Mouse (Mus musculus): ENCODE data around the gene Flrt1. TPM values are rescaled to one million over a fixed set of nuclear protein-coding genes. Genes with fewer than 3 reads are reported as not detected.

Gene Flrt1
- polyA plus RNA-seq, 1 experiment from 2014 or later, result 9.5 TPM

DNA sequence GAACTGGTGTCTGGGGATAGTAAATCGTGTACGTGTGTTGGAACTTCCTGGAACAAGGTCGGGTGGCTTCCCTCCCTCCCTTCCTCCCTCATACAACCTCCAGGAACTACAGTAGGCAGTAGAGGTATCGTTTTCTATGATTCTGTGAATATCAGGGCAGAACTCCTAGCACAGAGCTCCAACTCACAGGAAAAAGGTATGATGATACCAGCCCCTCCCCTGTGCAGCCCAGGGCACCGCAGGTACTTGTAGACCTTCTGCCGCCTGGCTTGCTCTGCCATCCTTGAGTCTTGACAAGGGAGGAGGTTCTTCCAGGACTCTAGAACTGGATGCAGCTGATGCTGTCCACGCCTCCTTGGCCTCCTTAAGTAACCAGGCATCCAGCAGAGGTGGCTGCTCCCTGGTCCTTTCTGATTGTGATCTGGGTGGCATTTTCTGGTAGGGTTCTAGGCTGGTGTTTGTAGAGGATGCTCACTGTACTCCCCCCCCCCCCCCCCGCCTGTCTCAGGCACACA, 38.6 kb downstream of the Flrt1 start:
- Histone ChIP-seq H3K9ac (ENCODE audit: low read length) (peak overlapping the region; percentile 10; the same call in 1 of the 2 replicates), H3K4me1 (ENCODE audit: control insufficient read depth, insufficient read depth, low read length) (peaks cover 47% of the 10 kb centered on the region), H3K27ac (ENCODE audit: low read depth, low read length) (peak overlapping the region; percentile 74; the same call in 1 of the 2 replicates), H3K36me3 (ENCODE audit: control insufficient read depth, insufficient read depth, low read length) (no peaks in the 10 kb centered on the region), H3K9me3 (replicated peaks; ENCODE audit: control insufficient read depth, low read length) (no peaks in the 10 kb centered on the region), H3K4me2 (ENCODE audit: low read length) (0 out of 2 replicates have a peak overlapping the region, but pooled peaks have one; percentile 7), H3K4me3 (ENCODE audit: low read depth, low read length) (no peak overlapping the region), H3K27me3 (replicated peaks; ENCODE audit: control insufficient read depth, insufficient read depth, low read length) (no peaks in the 10 kb centered on the region)
- WGBS, result 54% methylated on average over 8 of the region's 8 CpGs
- ATAC-seq (no peak), DNase-seq (ENCODE audit: low spot score) (no peak)

DNA sequence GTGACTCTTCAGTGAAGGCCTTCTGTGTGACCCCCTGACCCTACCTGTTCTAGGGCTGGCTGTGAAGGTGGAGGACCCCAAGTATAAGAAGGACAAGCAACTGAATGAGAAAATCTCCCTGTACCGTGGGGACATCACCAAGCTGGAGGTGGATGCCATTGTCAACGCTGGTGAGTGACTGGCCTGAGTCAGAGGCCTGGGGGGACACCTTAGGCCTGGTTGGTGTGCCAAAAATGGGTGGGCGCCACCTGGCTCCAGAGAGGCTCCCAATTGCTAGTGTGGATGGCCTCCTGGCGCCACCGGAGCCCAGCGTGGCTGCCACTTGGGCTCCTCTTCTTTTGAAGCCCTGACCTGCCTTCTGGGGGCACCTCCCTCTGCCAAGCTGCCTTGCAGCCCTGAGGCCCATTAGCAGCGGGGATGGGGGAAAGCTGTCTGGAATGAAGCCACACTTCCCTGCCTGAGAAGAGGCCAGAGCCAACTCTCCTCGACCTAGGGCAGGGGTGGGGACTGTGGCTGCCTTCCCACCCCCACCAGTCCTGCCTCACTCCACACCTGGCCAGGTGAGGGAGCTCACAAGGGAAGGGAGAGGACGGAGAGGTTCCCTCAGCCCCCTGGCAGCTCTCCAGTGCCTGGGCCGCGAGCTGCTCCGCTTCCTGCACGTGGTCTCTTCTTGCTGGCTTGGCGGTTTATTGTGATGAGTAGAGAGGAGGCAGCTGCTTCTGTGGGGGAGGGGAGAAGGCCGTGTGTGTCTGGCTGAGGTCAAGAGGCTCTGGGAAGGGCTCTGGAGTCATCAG, 39.3 kb downstream of the Flrt1 start:
- Histone ChIP-seq H3K27ac (ENCODE audit: low read depth, low read length) (peak overlapping the region; percentile 74), H3K4me2 (ENCODE audit: low read length) (0 out of 2 replicates have a peak overlapping the region, but pooled peaks have one; percentile 7), H3K9me3 (replicated peaks; ENCODE audit: control insufficient read depth, low read length) (no peaks in the 10 kb centered on the region), H3K27me3 (replicated peaks; ENCODE audit: control insufficient read depth, insufficient read depth, low read length) (no peaks in the 10 kb centered on the region), H3K4me3 (ENCODE audit: low read depth, low read length) (no peak overlapping the region), H3K9ac (ENCODE audit: low read length) (peak overlapping the region; percentile 32; the same call in 1 of the 2 replicates), H3K36me3 (ENCODE audit: control insufficient read depth, insufficient read depth, low read length) (no peaks in the 10 kb centered on the region), H3K4me1 (ENCODE audit: control insufficient read depth, insufficient read depth, low read length) (peaks cover 47% of the 10 kb centered on the region)
- 25% methylated on average over 15 of the region's 15 CpGs for WGBS
- DNase-seq (ENCODE audit: low spot score) (peak; percentile 70), ATAC-seq (no peak)

DNA sequence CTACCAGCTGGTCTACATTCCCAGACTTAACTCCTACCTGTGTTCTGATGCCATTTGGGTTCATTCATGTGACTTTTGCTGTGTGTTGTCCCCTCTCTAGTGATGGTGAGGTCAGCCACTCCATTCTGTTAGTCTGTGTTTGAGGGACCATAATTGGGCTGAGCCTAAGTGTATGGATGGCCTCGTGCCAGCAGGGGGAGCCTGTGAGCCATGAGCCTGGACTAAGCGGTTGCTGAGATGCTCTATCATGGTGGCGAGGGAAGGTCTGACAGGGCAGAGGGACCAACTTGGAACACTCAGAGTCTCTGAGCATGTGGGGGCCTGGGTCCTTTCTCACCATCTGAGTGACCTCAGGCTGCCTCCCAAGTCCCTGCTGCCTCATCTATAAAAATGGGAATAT, 41.0 kb downstream of the Flrt1 start:
- no peaks in the 10 kb centered on the region for H3K36me3 ChIP-seq (ENCODE audit: control insufficient read depth, insufficient read depth, low read length)
- DNase-seq (ENCODE audit: low spot score), result peak; percentile 90
- peaks cover 32% of the 10 kb centered on the region for H3K4me1 ChIP-seq (ENCODE audit: control insufficient read depth, insufficient read depth, low read length)
- H3K4me3 ChIP-seq (ENCODE audit: low read depth, low read length), result no peak overlapping the region
- no peaks in the 10 kb centered on the region for H3K27me3 ChIP-seq (replicated peaks; ENCODE audit: control insufficient read depth, insufficient read depth, low read length)
- H3K27ac ChIP-seq (ENCODE audit: low read depth, low read length), result no peak overlapping the region
- 5% methylated on average over 3 of the region's 3 CpGs for WGBS
- peak; percentile 60 for ATAC-seq
- H3K4me2 ChIP-seq (ENCODE audit: low read length), result no peak overlapping the region
- H3K9me3 ChIP-seq (replicated peaks; ENCODE audit: control insufficient read depth, low read length), result no peaks in the 10 kb centered on the region
- no peak overlapping the region for H3K9ac ChIP-seq (ENCODE audit: low read length)

DNA sequence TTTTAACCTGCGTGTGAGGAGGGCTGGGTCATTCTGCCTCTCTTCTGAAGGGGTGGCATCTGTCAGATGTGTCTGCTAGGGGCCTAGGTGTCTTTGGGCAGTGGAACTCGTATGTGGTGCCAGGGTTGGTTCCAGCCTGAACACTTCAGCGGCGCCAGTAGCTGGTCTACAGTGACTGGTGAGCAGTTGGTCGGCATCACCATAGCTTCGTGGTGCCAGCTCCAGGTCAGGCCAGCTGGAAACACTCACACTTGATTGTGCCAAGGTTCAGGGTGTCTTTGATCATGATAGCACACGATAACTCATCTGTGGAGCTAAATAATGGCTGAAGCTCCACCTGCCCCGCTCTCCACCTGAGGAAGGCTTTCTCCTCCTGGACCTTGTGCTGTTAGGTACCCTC, 42.6 kb downstream of the Flrt1 start:
- DNase-seq (ENCODE audit: low spot score) (no peak), ATAC-seq (no peak)
- H3K9ac ChIP-seq (ENCODE audit: low read length), result no peak overlapping the region
- H3K27me3 ChIP-seq (replicated peaks; ENCODE audit: control insufficient read depth, insufficient read depth, low read length), result no peaks in the 10 kb centered on the region
- no peak overlapping the region for H3K4me3 ChIP-seq (ENCODE audit: low read depth, low read length)
- no peak overlapping the region for H3K27ac ChIP-seq (ENCODE audit: low read depth, low read length)
- 93% methylated on average over 8 of the region's 8 CpGs for WGBS
- H3K36me3 ChIP-seq (ENCODE audit: control insufficient read depth, insufficient read depth, low read length), result no peaks in the 10 kb centered on the region
- H3K4me2 ChIP-seq (ENCODE audit: low read length), result no peak overlapping the region
- peaks cover 18% of the 10 kb centered on the region for H3K4me1 ChIP-seq (ENCODE audit: control insufficient read depth, insufficient read depth, low read length)
- H3K9me3 ChIP-seq (replicated peaks; ENCODE audit: control insufficient read depth, low read length), result no peaks in the 10 kb centered on the region

DNA sequence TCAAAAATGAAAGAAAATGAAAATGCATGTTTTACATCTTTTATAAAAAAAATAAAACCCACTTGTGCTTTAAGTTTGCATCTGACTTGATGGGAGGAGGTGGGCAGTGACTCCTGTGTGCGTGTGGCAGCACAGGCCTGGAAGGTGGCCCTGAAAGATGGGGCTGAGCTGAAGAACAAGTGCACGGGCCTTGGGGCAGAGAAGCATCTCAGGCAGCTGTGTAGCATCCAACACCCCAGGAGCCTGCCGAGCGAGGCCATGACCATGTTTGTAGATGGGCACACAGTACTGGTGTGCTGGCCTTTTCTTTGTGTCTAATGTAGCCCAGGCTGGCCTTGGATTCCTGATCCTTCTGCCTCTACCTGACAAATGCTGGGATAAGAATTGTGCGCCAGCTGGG, 43.4 kb downstream of the Flrt1 start:
- H3K36me3 ChIP-seq (ENCODE audit: control insufficient read depth, insufficient read depth, low read length), result no peaks in the 10 kb centered on the region
- 86% methylated on average over 5 of the region's 5 CpGs for WGBS
- DNase-seq (ENCODE audit: low spot score) (no peak), ATAC-seq (no peak)
- no peak overlapping the region for H3K9ac ChIP-seq (ENCODE audit: low read length)
- H3K9me3 ChIP-seq (replicated peaks; ENCODE audit: control insufficient read depth, low read length), result no peaks in the 10 kb centered on the region
- no peak overlapping the region for H3K4me2 ChIP-seq (ENCODE audit: low read length)
- peaks cover 20% of the 10 kb centered on the region for H3K4me1 ChIP-seq (ENCODE audit: control insufficient read depth, insufficient read depth, low read length)
- H3K27me3 ChIP-seq (replicated peaks; ENCODE audit: control insufficient read depth, insufficient read depth, low read length), result no peaks in the 10 kb centered on the region
- no peak overlapping the region for H3K27ac ChIP-seq (ENCODE audit: low read depth, low read length)
- H3K4me3 ChIP-seq (ENCODE audit: low read depth, low read length), result no peak overlapping the region

DNA sequence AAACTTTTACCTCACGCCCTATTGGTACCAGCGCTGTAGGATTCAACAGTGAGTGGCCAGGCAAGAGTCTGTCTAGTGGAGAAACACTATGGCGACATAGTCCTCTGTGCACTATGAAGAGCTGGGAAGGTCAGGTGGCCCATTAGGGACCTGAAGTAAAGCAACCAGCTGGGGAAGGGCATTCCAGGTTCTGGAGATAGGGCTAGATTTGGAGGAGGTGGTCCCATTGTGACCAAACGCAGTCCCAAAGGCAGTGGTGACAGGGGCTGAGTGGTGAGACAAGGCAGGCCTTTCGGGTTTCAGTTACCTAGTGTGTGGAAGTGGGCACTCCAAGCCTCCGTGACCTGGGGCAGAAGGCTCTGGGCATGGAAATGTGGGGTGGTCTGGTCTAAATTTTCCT, 47.0 kb downstream of the Flrt1 start:
- no peaks in the 10 kb centered on the region for H3K36me3 ChIP-seq (ENCODE audit: control insufficient read depth, insufficient read depth, low read length)
- DNase-seq (ENCODE audit: low spot score) (no peak), ATAC-seq (no peak)
- H3K9me3 ChIP-seq (replicated peaks; ENCODE audit: control insufficient read depth, low read length), result no peaks in the 10 kb centered on the region
- H3K4me3 ChIP-seq (ENCODE audit: low read depth, low read length), result no peak overlapping the region
- peaks cover 9% of the 10 kb centered on the region; the same call in 1 of the 2 replicates for H3K4me1 ChIP-seq (ENCODE audit: control insufficient read depth, insufficient read depth, low read length)
- H3K27me3 ChIP-seq (replicated peaks; ENCODE audit: control insufficient read depth, insufficient read depth, low read length), result no peaks in the 10 kb centered on the region
- 54% methylated on average over 6 of the region's 6 CpGs for WGBS
- H3K9ac ChIP-seq (ENCODE audit: low read length), result no peak overlapping the region
- no peak overlapping the region; the same call in 1 of the 2 replicates for H3K4me2 ChIP-seq (ENCODE audit: low read length)
- no peak overlapping the region for H3K27ac ChIP-seq (ENCODE audit: low read depth, low read length)

DNA sequence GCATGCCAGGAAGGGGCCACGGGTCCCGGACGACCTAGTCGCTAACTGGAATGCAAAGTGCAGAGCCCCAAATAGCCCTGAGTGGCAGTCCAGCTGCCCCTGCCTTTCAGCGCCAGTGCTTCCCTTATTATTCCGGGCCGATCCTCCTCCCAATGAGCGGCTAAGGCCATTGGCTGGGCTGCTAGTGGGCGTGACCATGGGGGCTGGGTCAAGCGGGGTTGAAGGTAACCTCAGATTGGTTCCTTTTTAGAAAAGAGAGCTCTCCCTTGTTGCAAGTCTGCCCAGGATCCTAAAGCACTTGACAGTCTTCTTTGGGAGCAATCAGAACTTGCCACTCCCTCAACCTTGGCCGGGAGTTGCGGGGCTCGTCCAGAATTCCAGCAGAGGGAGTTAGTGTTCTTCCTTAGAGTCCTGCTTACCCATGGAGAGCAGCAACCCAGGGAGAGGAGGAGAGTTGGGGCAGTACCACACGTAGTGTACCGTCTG, 47.8 kb downstream of the Flrt1 start:
- H3K27me3 ChIP-seq (replicated peaks; ENCODE audit: control insufficient read depth, insufficient read depth, low read length), result no peaks in the 10 kb centered on the region
- H3K9me3 ChIP-seq (replicated peaks; ENCODE audit: control insufficient read depth, low read length), result no peaks in the 10 kb centered on the region
- ATAC-seq, result peak; percentile 65
- WGBS, result 0% methylated on average over 15 of the region's 15 CpGs
- no peaks in the 10 kb centered on the region for H3K36me3 ChIP-seq (ENCODE audit: control insufficient read depth, insufficient read depth, low read length)
- peak overlapping the region; percentile 59 for H3K4me3 ChIP-seq (ENCODE audit: low read depth, low read length)
- H3K4me2 ChIP-seq (ENCODE audit: low read length), result peak overlapping the region; percentile 100
- no peak overlapping the region for H3K9ac ChIP-seq (ENCODE audit: low read length)
- peak; percentile 80 for DNase-seq (ENCODE audit: low spot score)
- H3K27ac ChIP-seq (ENCODE audit: low read depth, low read length), result no peak overlapping the region
- H3K4me1 ChIP-seq (ENCODE audit: control insufficient read depth, insufficient read depth, low read length), result peaks cover 9% of the 10 kb centered on the region; the same call in 1 of the 2 replicates

DNA sequence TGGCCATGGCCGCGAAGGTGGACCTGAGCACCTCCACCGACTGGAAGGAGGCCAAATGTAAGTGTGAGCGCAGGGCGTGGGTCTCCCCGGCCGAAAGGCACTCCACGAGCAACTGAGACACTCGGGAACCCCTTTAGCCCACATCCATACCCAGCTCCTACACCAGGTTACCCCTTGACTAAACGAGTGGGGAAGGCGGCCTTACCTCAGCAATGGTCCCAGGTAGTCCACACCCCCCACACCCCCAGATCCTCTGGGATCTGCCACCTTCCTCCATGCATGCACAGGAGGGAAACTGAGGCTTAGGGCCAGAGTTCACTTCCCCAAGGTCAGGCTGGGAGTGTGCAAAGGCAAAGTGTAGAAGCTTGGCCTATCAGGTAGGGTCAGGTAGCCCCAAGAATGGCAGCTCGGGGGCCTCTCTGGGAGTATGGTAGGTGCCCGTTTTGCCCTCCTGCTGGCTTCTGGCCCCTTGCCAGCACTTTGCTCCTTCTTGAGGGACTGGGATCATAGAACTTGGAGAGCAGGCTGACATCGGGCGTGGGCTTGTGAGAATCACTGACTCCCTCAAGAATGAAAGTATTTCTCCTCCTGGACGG, 48.3 kb downstream of the Flrt1 start:
- Histone ChIP-seq H3K36me3 (ENCODE audit: control insufficient read depth, insufficient read depth, low read length) (no peaks in the 10 kb centered on the region), H3K4me2 (ENCODE audit: low read length) (peak overlapping the region; percentile 100), H3K4me3 (ENCODE audit: low read depth, low read length) (peak overlapping the region; percentile 59), H3K9ac (ENCODE audit: low read length) (peak overlapping the region; percentile 67), H3K27me3 (replicated peaks; ENCODE audit: control insufficient read depth, insufficient read depth, low read length) (no peaks in the 10 kb centered on the region), H3K9me3 (replicated peaks; ENCODE audit: control insufficient read depth, low read length) (no peaks in the 10 kb centered on the region), H3K27ac (ENCODE audit: low read depth, low read length) (no peak overlapping the region), H3K4me1 (ENCODE audit: control insufficient read depth, insufficient read depth, low read length) (peaks cover 9% of the 10 kb centered on the region; the same call in 1 of the 2 replicates)
- ATAC-seq, result peak; percentile 27
- no peak for DNase-seq (ENCODE audit: low spot score)
- 2% methylated on average over 16 of the region's 16 CpGs for WGBS

All from forebrain, embryonic 14.5 days (tissue).